Mouse (Mus musculus) bone marrow, adult 2 months (tissue): ENCODE data around the gene Slc22a23. TPM values are rescaled to one million over a fixed set of nuclear protein-coding genes. Genes with fewer than 3 reads are reported as not detected.

ENCODE experiments used
- H3K27ac ChIP-seq: fragments of 200-500 bp; 2 replicates; pipeline ENCODE4 v1.5.1; 2012; ENCODE audit warnings: low read depth, mild to moderate bottlenecking, control low read depth, inconsistent platforms, low read length; ENCODE audit not compliant: control insufficient read depth, poor library complexity, insufficient read depth
- H3K4me1 ChIP-seq: fragments of 200-500 bp; 2 replicates; pipeline ENCODE4 v1.6.1; 2011; ENCODE audit warnings: low read length; ENCODE audit not compliant: control insufficient read depth, insufficient read depth
- H3K4me3 ChIP-seq: fragments of 200-500 bp; replicated peaks from 2 replicates; pipeline ENCODE3; 2011; ENCODE audit warnings: mild to moderate bottlenecking, low read depth, low read length, control low read depth; ENCODE audit not compliant: control insufficient read depth
- CTCF ChIP-seq: fragments of 200-500 bp; IDR thresholded peaks from 2 replicates; pipeline ENCODE4 v1.5.1; 2011; ENCODE audit warnings: low read length, control low read depth; ENCODE audit not compliant: control insufficient read depth, insufficient read depth
- POLR2A ChIP-seq: fragments of 200-500 bp; IDR thresholded peaks from 2 replicates; pipeline ENCODE4 v1.6.1; 2011; ENCODE audit warnings: low read depth, mild to moderate bottlenecking, control low read depth, low read length, borderline replicate concordance; ENCODE audit not compliant: control insufficient read depth
- WGBS: fragments of 180-500 bp; shearing (Covaris S2); methylation state at CpG from one replicate; pipeline ENCODE4 v1.1.7; 2018; 5-methylcytosine and 5-hydroxymethylcytosine counted together
- polyA plus RNA-seq: library from polyadenylated mRNA; stranded (reverse); fragments of >200 nt; gene quantifications from 2 replicates; pipeline ENCODE4 v1.2.4, GENCODE M21; 2011; ENCODE audit warnings: low replicate concordance; ENCODE audit not compliant: missing spikeins, insufficient read depth, insufficient read length

Slc22a23 gene
- polyA plus RNA-seq, 1 experiment, result 26.2 TPM

GRCm38 (mm10) chr13:34159926-34160325 lies 185.1 kb downstream of the Slc22a23 start:
- Histone ChIP-seq H3K4me1 (no peaks in the 10 kb centered on the region; the same call in 1 of the 2 replicates), H3K27ac (no peak overlapping the region), H3K4me3 (no peak overlapping the region)
- no peak for TF ChIP-seq CTCF
- TF ChIP-seq POLR2A, result no peak
- 91% methylated on average over 1 of the region's 1 CpGs for WGBS

- Histone ChIP-seq H3K4me3 (no peak overlapping the region), H3K27ac (no peak overlapping the region), H3K4me1 (no peaks in the 10 kb centered on the region; the same call in 1 of the 2 replicates)
- TF ChIP-seq CTCF (no peak), POLR2A (no peak)
- WGBS, result 91% methylated on average over 3 of the region's 3 CpGs
These were observed 187.3 kb downstream of the Slc22a23 start for GRCm38 (mm10) chr13:34157596-34158157.

- Histone ChIP-seq H3K4me3 (no peak overlapping the region), H3K4me1 (no peaks in the 10 kb centered on the region), H3K27ac (no peak overlapping the region)
- WGBS, result 85% methylated on average over 2 of the region's 2 CpGs
- TF ChIP-seq POLR2A (no peak), CTCF (no peak)
These were observed 188.2 kb downstream of the Slc22a23 start for GRCm38 (mm10) chr13:34156840-34157185.

DNA sequence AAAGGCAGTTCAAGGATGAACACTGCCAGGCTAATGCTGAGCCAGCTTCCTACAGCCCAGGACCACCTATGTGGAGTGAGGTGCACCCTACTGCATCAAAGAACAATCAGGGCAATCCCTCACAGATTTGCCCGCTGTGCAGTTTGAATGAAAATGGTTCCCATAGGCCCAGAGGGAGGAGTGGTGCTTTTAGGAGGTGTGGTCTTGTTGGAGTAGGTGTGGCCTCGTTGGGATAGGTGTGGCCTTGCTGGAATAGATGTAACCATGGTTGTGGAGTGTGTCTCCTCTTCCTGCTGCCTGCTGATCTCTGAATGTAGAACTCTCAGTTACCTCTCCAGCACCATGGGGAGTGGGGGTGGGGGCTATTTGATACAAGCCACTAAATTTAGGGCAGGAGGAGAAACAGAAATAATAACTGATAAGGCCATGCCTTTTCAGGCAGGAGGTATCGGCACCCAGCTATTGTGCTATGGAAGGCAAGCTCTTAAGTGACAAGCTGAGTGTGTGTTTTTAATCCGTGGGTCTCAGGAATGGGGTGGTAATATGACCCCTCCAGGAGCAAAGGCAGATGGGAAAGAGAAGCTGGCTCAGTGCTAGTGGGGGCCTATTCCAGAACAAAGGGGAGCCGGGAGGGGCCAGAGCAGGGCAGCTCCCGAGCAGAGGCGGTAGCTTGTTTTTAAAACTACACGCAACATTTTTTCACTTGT lies 188.7 kb downstream of the Slc22a23 start:
- Histone ChIP-seq H3K27ac (no peak overlapping the region), H3K4me1 (no peaks in the 10 kb centered on the region), H3K4me3 (no peak overlapping the region)
- 74% methylated on average over 8 of the region's 8 CpGs for WGBS
- no peak for TF ChIP-seq POLR2A
- TF ChIP-seq CTCF, result no peak

DNA sequence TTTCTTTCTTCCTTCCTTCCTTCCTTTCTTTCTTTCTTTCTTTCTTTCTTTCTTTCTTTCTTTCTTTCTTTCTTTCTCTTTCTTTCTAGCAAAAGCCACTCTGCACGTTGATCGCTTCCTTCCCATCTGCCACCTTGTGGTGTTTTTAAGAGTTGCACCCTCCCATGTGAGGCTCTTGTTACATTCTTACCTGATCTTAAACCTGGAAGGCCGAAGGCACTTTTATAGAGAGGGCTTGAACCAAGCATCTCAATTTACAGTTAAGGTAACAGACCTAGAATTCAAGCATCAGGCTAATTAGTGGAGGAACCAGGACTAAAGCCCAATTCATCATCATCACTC lies 190.1 kb downstream of the Slc22a23 start:
- no peak overlapping the region for H3K27ac ChIP-seq
- no peaks in the 10 kb centered on the region for H3K4me1 ChIP-seq
- TF ChIP-seq CTCF, result peak; percentile 18; the same call in 1 of the 2 replicates
- TF ChIP-seq POLR2A, result no peak
- 24% methylated on average over 3 of the region's 3 CpGs for WGBS
- peak overlapping the region; percentile 48 for H3K4me3 ChIP-seq

GRCm38 (mm10) chr13:34154217-34154930 lies 190.6 kb downstream of the Slc22a23 start:
- Histone ChIP-seq H3K4me3 (peak overlapping the region; percentile 48), H3K4me1 (no peaks in the 10 kb centered on the region), H3K27ac (no peak overlapping the region)
- WGBS, result 37% methylated on average over 13 of the region's 13 CpGs
- TF ChIP-seq POLR2A (no peak), CTCF (peak; percentile 61)

DNA sequence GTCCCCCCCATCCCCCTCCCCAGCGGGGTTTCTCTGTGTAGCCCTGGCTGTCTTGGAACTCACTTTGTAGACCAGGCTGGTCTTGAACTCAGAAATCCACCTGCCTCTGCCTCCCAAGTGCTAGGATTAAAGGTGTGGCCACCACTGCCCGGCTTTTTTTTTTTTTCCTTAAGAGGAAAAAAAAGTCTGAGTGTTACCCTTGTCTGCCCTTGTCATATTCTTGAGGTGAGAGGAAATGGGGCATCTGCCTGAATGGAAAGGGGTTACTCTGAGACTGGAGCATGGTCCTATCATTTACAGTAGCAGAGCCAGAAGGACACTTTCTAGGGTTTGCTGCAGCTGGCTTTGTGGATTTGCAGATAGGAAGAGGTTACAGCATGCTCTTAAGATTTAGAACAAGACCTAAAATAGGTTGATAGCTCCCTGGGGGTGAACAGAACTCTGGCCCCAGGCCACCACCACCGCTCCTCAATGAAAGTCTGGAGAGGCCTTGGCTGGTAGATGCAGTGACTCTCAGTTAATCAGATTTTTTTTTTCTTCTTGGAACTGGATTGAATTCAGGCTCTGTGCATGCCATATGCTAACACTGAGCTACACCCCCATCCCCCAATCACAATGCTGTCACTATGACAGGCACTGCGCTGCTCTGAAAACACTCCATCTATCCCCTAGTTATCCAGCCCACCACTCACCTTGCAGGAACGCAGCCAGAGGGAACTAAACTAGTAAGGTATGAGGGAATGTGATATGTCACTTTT lies 191.5 kb downstream of the Slc22a23 start:
- 80% methylated on average over 4 of the region's 5 CpGs for WGBS
- H3K4me3 ChIP-seq, result no peak overlapping the region

GRCm38 (mm10) chr13:34152695-34153094 lies 192.3 kb downstream of the Slc22a23 start:
- H3K27ac ChIP-seq, result no peak overlapping the region
- TF ChIP-seq POLR2A (no peak), CTCF (no peak)
- no peak overlapping the region for H3K4me3 ChIP-seq
- WGBS, result 81% methylated on average over 7 of the region's 7 CpGs
- no peaks in the 10 kb centered on the region for H3K4me1 ChIP-seq

More for the DNA sequence above, 191.5 kb downstream of the Slc22a23 start:
- no peak overlapping the region for H3K27ac ChIP-seq
- H3K4me1 ChIP-seq, result no peaks in the 10 kb centered on the region
- no peak for TF ChIP-seq CTCF
- TF ChIP-seq POLR2A, result no peak
